Mouse (Mus musculus): ENCODE results near the gene Hspb9. TPM values are rescaled to one million over a fixed set of nuclear protein-coding genes. Genes with fewer than 3 reads are reported as not detected.

Hspb9 gene
- not detected for polyA plus RNA-seq (2015; fragmentation: Illumina TruSeq; extraction: RNeasy Lipid Tissue Mini Kit (QIAGEN cat#74804); ENCODE audit: insufficient read depth, low replicate concordance)

DNA sequence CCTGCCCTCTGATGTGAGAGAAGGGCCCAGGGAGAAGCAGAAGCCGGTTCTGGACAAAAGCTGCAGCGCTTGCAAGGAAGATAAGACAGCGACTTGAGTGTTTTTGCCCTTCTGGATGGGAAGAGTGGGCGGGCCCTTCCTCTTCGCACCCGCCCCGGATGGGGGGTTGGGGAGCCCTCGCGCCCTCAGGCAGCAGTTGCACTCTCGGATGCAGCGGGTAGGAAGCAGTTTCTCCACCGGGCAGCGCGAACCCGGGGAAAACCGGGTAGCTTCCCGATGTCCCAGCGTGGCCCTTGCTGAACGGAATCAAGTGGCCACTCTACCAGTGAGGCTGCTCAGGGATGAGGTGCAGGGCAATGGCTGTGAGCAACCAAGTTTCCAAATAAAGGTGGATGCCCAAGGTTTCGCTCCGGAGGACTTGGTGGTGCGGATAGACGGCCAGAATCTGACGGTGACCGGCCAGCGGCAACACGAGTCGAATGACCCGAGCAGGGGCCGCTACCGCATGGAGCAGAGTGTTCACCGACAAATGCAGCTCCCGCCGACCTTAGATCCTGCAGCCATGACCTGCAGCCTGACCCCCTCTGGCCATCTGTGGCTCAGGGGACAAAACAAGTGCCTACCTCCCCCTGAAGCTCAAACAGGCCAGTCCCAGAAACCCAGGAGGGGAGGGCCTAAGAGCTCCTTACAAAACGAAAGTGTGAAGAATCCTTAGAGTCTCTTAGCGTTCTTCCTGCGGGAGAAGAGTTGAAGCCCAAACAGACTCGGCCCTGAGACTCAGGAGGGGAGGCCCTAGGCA lies at the start of gene Hspb9:
TSS of gene Hspb9 (plus strand) at position 116 of the 799 bp plus-strand sequence.

DNA sequence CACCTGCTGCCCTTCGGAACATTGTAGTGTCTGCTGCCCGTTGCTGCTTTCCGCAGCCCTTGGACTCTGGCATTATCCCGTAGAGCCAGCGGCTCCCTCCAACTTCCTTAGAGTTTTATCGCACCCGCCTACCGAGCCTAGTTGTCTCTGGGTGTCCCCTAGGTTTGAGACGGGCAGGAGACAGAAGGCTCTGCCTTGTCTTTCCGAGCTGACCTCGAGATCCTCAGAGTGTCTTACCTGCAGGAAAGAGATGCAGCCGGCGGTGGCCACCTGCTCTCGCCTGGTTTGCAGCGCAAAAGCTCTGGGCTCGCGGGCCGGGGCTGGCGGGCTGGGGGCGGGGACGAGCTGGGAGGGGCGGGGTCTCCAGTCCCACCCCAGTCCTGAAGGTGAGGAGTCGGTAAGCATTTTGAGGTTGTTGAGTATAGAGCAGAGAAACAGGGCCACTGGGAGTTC lies 21.5 kb upstream of the Hspb9 start, which contains the start of gene Zfp385c:
TSS of gene Zfp385c (minus strand) at position 292 of the 453 bp plus-strand sequence.

DNA sequence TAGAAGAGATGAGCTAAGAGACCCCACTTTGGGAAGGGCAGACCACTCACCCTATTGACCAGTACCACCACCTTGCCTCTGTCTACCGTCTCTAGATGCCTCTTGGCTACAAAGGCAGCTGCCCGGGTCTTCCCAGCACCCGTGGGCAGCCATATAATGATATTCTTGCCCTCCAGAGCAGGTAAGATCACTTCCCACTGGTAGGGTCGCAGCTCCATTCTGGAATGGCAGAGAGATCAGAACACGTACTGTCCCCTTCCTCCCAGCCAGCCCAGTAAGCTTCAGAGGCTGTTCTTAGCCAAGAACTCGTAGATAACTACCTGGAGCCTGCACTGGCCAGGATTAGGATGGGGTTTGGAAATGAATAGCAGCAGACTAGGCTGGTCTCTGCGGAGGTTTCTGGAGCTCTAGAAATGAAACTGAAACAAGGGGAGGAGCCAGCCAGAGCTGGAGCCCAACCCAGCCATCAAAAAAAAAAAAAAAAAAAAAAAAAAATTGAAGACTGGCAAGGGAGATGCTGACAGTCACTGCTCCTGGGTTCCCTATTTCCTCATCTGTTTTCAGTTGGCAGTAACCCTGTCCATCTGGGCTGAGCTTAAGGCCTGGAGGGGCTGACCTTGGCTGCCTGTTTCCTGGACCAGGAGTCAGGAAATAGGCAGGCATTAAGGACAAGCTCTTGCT lies 9.7 kb upstream of the Hspb9 start, which contains the start of gene Dhx58:
TSS of gene Dhx58 (minus strand) at position 421 of the 681 bp plus-strand sequence.

DNA sequence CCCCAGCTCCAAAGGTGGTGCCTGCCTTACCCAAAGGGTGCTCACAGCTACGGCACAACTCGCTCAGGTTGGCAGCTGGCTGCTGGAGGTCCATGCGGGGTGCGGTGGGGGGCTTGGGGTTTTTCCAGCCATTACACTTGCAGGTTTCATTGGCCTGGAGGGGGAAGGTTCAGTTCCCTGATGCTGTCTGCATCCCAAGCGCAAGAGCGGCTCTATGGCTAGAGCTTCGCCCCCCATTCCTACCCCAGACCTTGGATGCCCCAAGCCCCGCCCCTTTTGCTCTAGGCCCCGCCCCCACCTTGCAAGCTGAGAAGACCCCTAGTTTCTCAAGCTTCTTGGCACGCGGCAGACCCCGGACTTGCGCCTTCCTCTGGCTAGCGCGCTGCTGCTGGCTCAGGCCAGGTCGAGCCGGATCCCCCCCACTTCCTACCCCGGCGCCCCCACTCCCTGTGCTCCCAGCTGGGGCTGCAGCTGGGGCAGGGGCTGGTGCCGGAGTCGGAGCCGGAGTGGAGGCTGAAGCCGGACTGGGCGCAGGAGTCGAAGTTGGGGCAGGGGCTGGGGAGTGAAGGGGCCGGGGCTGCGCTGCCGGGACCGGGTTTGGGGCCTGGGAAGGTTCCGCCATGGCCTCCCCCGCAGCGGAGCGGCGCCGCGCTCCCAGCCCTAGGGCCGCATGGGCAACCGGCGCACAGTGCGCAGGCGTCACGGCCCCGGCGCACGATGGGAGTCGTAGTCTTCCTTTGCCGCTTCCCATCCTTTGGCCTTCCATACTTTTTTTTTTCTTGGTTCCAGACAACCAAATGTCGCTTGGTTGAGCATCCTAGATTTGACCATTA lies 1.7 kb upstream of the Hspb9 start, which contains the start of gene Kat2a:
TSS of gene Kat2a (minus strand) at position 683 of the 833 bp plus-strand sequence.

DNA sequence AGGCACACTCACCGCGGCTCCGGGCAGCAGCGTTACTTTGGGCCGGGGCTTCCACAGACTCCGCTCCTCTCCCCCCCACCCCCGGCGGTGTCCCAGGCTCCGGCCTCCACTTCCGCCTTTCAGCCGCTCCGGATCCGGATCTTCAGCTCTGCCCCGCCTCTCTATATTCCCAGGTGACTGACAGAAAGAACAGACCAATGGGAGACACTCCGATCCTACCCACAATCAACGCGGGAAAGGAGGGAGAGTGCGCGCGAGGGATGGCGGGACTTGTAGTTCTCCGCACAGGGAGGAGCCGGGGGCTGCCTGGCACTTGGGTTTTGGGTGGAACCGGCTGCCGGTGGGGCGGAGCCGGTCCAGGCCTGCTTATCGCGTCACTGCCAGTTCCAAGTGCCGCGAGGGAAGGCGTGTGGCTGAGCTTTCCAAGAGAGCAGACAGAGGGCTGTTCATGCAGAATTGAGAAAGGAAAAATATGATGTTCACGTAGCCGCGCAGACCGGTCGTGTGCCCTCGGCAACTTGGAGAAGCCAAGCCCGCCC lies 24.5 kb downstream of the Hspb9 start, which contains the start of gene Rab5c:
TSS of gene Rab5c (minus strand) at position 150 of the 539 bp plus-strand sequence.

DNA sequence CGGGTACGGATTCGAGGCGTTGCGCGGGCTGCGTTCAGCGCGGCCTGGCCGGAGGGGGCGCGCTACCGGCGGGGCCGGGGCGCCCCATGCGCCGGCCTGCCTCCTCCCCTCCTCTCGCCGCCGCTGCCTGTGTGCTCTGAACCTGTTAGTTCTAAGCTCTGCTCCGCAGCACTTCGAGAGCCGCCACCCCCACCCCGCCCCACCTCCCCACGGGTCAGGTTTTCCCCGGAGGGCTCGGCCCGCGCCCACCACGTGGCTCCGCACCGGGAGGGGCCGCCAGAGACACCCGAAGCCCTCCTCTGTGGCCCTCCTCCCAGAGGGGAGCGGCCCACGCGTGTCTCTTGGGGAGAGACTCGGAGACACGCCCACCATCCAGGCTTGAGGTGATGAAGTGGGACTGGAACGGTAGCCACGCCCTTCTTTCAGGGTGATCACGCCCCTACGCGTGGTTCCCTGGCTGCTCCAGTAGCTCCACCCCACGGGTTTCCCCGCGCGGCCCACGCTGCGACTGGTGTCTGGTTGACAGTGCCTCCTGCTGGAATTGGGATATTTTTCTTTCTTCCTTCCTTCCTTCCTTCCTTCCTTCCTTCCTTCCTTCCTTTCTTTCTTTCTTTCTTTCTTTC lies 46.1 kb downstream of the Hspb9 start, which contains the start of gene Kcnh4:
TSS of gene Kcnh4 (minus strand) at position 332 of the 623 bp plus-strand sequence.

DNA sequence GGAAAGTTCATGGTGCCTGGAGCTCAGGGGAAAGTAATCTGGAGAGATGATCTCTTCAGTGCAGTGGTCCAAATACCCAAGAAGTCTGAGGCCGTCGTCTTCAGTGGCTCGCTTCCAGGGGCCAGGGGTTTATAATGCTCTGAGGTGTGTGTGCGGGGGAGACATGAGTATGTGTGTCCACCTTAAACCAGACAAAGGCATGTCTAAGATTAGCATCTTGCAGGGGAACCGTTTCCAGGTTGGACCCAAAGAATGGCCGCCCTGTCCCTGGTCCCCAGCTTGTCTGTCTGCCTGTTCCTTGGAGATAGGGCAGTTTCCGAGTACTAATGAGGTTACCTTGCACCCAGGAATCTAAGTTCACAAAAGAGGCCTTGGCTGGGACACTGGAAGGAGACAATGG lies 49.2 kb downstream of the Hspb9 start, which contains the start of gene Hcrt:
TSS of gene Hcrt (minus strand) at position 101 of the 400 bp plus-strand sequence.

Other genes with a start within 250 kb of the Hspb9 start
- gene Klhl11, start 241.1 kb upstream of the Hspb9 start, polyA plus RNA-seq (2015; fragmentation: Illumina TruSeq; extraction: RNeasy Lipid Tissue Mini Kit (QIAGEN cat#74804); ENCODE audit: insufficient read depth, low replicate concordance) = 11.0 TPM
- 92.7 TPM for gene Acly, start 185.8 kb upstream of the Hspb9 start, polyA plus RNA-seq (2015; fragmentation: Illumina TruSeq; extraction: RNeasy Lipid Tissue Mini Kit (QIAGEN cat#74804); ENCODE audit: insufficient read depth, low replicate concordance)
- 0.15 TPM for gene Ttc25, start 168.2 kb upstream of the Hspb9 start, polyA plus RNA-seq (2015; fragmentation: Illumina TruSeq; extraction: RNeasy Lipid Tissue Mini Kit (QIAGEN cat#74804); ENCODE audit: insufficient read depth, low replicate concordance)
- 99.4 TPM for gene Cnp, start 138.9 kb upstream of the Hspb9 start, polyA plus RNA-seq (2015; fragmentation: Illumina TruSeq; extraction: RNeasy Lipid Tissue Mini Kit (QIAGEN cat#74804); ENCODE audit: insufficient read depth, low replicate concordance)
- 17.5 TPM for gene Nkiras2, start 94.6 kb upstream of the Hspb9 start, polyA plus RNA-seq (2015; fragmentation: Illumina TruSeq; extraction: RNeasy Lipid Tissue Mini Kit (QIAGEN cat#74804); ENCODE audit: insufficient read depth, low replicate concordance)
- 892 TPM for gene Dnajc7, start 93.7 kb upstream of the Hspb9 start, polyA plus RNA-seq (2015; fragmentation: Illumina TruSeq; extraction: RNeasy Lipid Tissue Mini Kit (QIAGEN cat#74804); ENCODE audit: insufficient read depth, low replicate concordance)
- 0.11 TPM for gene Zfp385c, start 21.4 kb upstream of the Hspb9 start, polyA plus RNA-seq (2015; fragmentation: Illumina TruSeq; extraction: RNeasy Lipid Tissue Mini Kit (QIAGEN cat#74804); ENCODE audit: insufficient read depth, low replicate concordance)
- gene Dhx58, start 9.6 kb upstream of the Hspb9 start, polyA plus RNA-seq (2015; fragmentation: Illumina TruSeq; extraction: RNeasy Lipid Tissue Mini Kit (QIAGEN cat#74804); ENCODE audit: insufficient read depth, low replicate concordance) = 25.0 TPM
- gene Kat2a, start 1.4 kb upstream of the Hspb9 start, polyA plus RNA-seq (2015; fragmentation: Illumina TruSeq; extraction: RNeasy Lipid Tissue Mini Kit (QIAGEN cat#74804); ENCODE audit: insufficient read depth, low replicate concordance) = 20.4 TPM
- 93.5 TPM for gene Rab5c, start 24.4 kb downstream of the Hspb9 start, polyA plus RNA-seq (2015; fragmentation: Illumina TruSeq; extraction: RNeasy Lipid Tissue Mini Kit (QIAGEN cat#74804); ENCODE audit: insufficient read depth, low replicate concordance)
- gene Kcnh4, start 46.1 kb downstream of the Hspb9 start, polyA plus RNA-seq (2015; fragmentation: Illumina TruSeq; extraction: RNeasy Lipid Tissue Mini Kit (QIAGEN cat#74804); ENCODE audit: insufficient read depth, low replicate concordance) = 0.17 TPM
- gene Hcrt, start 49.1 kb downstream of the Hspb9 start, polyA plus RNA-seq (2015; fragmentation: Illumina TruSeq; extraction: RNeasy Lipid Tissue Mini Kit (QIAGEN cat#74804); ENCODE audit: insufficient read depth, low replicate concordance) = not detected
- 5.1 TPM for gene Ghdc, start 57.1 kb downstream of the Hspb9 start, polyA plus RNA-seq (2015; fragmentation: Illumina TruSeq; extraction: RNeasy Lipid Tissue Mini Kit (QIAGEN cat#74804); ENCODE audit: insufficient read depth, low replicate concordance)
- gene Stat5b, start 136.9 kb downstream of the Hspb9 start, polyA plus RNA-seq (2015; fragmentation: Illumina TruSeq; extraction: RNeasy Lipid Tissue Mini Kit (QIAGEN cat#74804); ENCODE audit: insufficient read depth, low replicate concordance) = 26.7 TPM
- gene Stat5a, start 145.5 kb downstream of the Hspb9 start, polyA plus RNA-seq (2015; fragmentation: Illumina TruSeq; extraction: RNeasy Lipid Tissue Mini Kit (QIAGEN cat#74804); ENCODE audit: insufficient read depth, low replicate concordance) = 14.3 TPM
- gene Stat3, start 225.7 kb downstream of the Hspb9 start, polyA plus RNA-seq (2015; fragmentation: Illumina TruSeq; extraction: RNeasy Lipid Tissue Mini Kit (QIAGEN cat#74804); ENCODE audit: insufficient read depth, low replicate concordance) = 99.4 TPM

All from spleen, adult 10 weeks (tissue).